Mouse (Mus musculus) hindbrain, postnatal 0 days (tissue): ENCODE results near the gene Ugt2a1. TPM values are rescaled to one million over a fixed set of nuclear protein-coding genes. Genes with fewer than 3 reads are reported as not detected.
"Not testable (repeated sequence)": the region's sequence is repeated elsewhere in the genome, so short reads cannot be mapped to it uniquely, and the experiment has no call there.

Experiments
- ATAC-seq: fragments of 200-750 bp; cut with Nextera tagmentation; 2 replicates; pipeline ENCODE4 v1.8.0; 2017; ENCODE audit warnings: mild to moderate bottlenecking, moderate TSS enrichment, moderate library complexity
- DNase-seq: peaks from one replicate; pipeline ENCODE4 v3.0.0-alpha.2; 2015; ENCODE audit warnings: low spot score
- H3K27ac ChIP-seq: fragments of 300-500 bp; sonication (generic); 2 replicates; pipeline ENCODE4 v1.5.1; 2014; ENCODE audit warnings: mild to moderate bottlenecking
- H3K27me3 ChIP-seq: fragments of 300-500 bp; sonication (generic); 2 replicates; pipeline ENCODE4 v1.6.1; 2014; ENCODE audit warnings: low read length, mixed read lengths; ENCODE audit not compliant: insufficient read depth
- H3K36me3 ChIP-seq: fragments of 300-500 bp; sonication (generic); 2 replicates; pipeline ENCODE4 v1.6.1; 2014; ENCODE audit warnings: low read length, mixed read lengths; ENCODE audit not compliant: insufficient read depth
- H3K4me1 ChIP-seq: fragments of 300-500 bp; sonication (generic); 2 replicates; pipeline ENCODE4 v1.6.1; 2014; ENCODE audit warnings: antibody characterized with exemption, low read length, mixed read lengths; ENCODE audit not compliant: insufficient read depth
- H3K4me2 ChIP-seq: fragments of 300-500 bp; sonication (generic); 2 replicates; pipeline ENCODE4 v1.6.1; 2014; ENCODE audit warnings: low read depth, mild to moderate bottlenecking, low read length, moderate library complexity, mixed read lengths
- H3K4me3 ChIP-seq: fragments of 300-500 bp; sonication (generic); 2 replicates; pipeline ENCODE4 v1.5.1; 2014; ENCODE audit warnings: low read length
- H3K9ac ChIP-seq: fragments of 300-500 bp; sonication (generic); replicated peaks from 2 replicates; pipeline ENCODE4 v1.6.1; 2014; ENCODE audit warnings: mild to moderate bottlenecking, low read length, moderate library complexity, mixed read lengths
- H3K9me3 ChIP-seq: fragments of 300-500 bp; sonication (generic); 2 replicates; pipeline ENCODE4 v1.6.1; 2016; ENCODE audit warnings: low read length, mixed read lengths
- CTCF ChIP-seq: IDR thresholded peaks from 2 replicates; pipeline ENCODE4 v1.5.1; 2016; ENCODE audit warnings: antibody characterized with exemption, control low read depth, low read depth
- WGBS: fragments of 180-500 bp; shearing (Covaris S2); extraction: QIAGEN DNeasy Blood & Tissue Kit; methylation state at CpG from one replicate; pipeline ENCODE4 v1.1.7; 2014; 5-methylcytosine and 5-hydroxymethylcytosine counted together
- polyA plus RNA-seq: library from polyadenylated mRNA; unstranded; fragments of >200 nt; fragmentation: Nextera tagmentation; extraction: Ambion mirVana; gene quantifications from 2 replicates; pipeline ENCODE4 v1.2.1, GENCODE M21; 2015
- total RNA-seq: library from RNA; depleted of rRNA; stranded (reverse); fragments of >200 nt; gene quantifications from 2 replicates; pipeline ENCODE4 v1.2.3, GENCODE M21; 2014; rRNA removed

Ugt2a1 gene
- total RNA-seq (not detected in 2 replicates), polyA plus RNA-seq (not detected in 2 replicates)

- Histone ChIP-seq H3K36me3 (no peaks in the 10 kb centered on the region), H3K27me3 (no peaks in the 10 kb centered on the region), H3K4me1 (no peaks in the 10 kb centered on the region), H3K9ac (no peak within 1 kb of the TSS), H3K27ac (no peak within 1 kb of the TSS), H3K4me2 (no peak within 1 kb of the TSS), H3K4me3 (no peak within 1 kb of the TSS), H3K9me3 (no peaks in the 10 kb centered on the region)
- no peak for TF ChIP-seq CTCF
- no peak for DNase-seq
- 88% methylated on average over 1 of the region's 1 CpGs for WGBS
- no peak for ATAC-seq
These were observed at the start of gene Ugt2a1 for GRCm38 (mm10) chr5:87490771-87491170. Gene Ugt2a1 (minus strand): TSS chr5:87490871.

- DNase-seq (no peak), ATAC-seq (no peak)
- Histone ChIP-seq H3K27ac (no peak within 1 kb of the TSS), H3K4me2 (no peak within 1 kb of the TSS), H3K4me3 (no peak within 1 kb of the TSS), H3K4me1 (no peaks in the 10 kb centered on the region), H3K27me3 (no peaks in the 10 kb centered on the region), H3K36me3 (no peaks in the 10 kb centered on the region), H3K9me3 (no peaks in the 10 kb centered on the region), H3K9ac (no peak within 1 kb of the TSS)
- 99% methylated on average over 2 of the region's 2 CpGs for WGBS
- TF ChIP-seq CTCF = no peak
These were observed 47.4 kb upstream of the Ugt2a1 start, which contains the start of gene Sult1b1 for GRCm38 (mm10) chr5:87538111-87538510. Gene Sult1b1 (minus strand): TSS chr5:87538195.

GRCm38 (mm10) chr5:87535994-87536644 lies 45.4 kb upstream of the Ugt2a1 start:
- Histone ChIP-seq H3K9me3 (no peaks in the 10 kb centered on the region), H3K27me3 (no peaks in the 10 kb centered on the region), H3K27ac (no peak overlapping the region), H3K36me3 (no peaks in the 10 kb centered on the region), H3K4me3 (no peak overlapping the region), H3K4me2 (no peak overlapping the region), H3K9ac (no peak overlapping the region), H3K4me1 (no peaks in the 10 kb centered on the region)
- DNase-seq (no peak), ATAC-seq (no peak)
- no peak for TF ChIP-seq CTCF
- 52% methylated on average over 4 of the region's 4 CpGs for whole genome bisulfite sequencing

DNA sequence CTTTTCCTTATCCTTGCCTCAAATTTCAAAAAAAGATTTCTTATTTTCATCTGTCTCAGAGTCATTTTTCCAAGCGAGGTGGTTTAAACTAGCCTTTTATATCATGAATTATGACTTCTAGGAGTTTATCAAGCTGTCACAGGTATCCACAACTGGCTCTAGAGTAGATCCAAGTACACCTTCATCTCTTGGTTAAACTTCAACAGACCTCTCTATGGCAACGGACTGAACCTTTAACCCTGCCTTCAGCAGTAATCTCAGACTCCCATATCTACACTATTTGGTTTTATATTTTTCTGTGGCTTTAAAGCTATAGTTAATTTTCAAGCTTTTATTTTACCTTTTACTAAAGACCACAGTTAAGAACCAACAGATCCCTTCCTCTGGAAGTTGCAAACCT lies 41.6 kb upstream of the Ugt2a1 start:
- TF ChIP-seq CTCF = no peak
- Histone ChIP-seq H3K27me3 (no peaks in the 10 kb centered on the region), H3K9ac (no peak overlapping the region), H3K4me1 (no peaks in the 10 kb centered on the region), H3K4me3 (no peak overlapping the region), H3K36me3 (no peaks in the 10 kb centered on the region), H3K27ac (no peak overlapping the region), H3K4me2 (no peak overlapping the region), H3K9me3 (no peaks in the 10 kb centered on the region)
- 78% methylated on average over 2 of the region's 2 CpGs for WGBS
- ATAC-seq (no peak), DNase-seq (no peak)

DNA sequence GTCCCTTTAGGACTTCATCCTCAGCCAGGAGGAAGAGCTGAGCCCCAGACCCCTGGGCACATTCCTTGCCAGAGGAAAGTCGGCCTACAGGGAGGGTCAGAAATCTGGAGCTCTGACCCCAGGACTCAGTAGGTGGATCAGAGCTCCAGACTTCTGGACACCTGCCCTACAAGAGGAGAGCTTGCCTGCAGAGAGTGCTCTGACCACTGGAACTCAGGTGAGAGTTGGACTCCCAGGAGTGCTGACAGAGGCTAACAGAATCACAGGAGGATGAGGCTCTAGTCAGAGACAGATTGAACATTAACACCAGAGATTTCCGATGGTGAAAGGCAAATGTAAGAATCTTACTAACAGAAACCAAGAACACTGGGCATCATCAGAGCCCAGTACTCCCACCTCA lies 32.9 kb upstream of the Ugt2a1 start:
- not testable (repeated sequence) for ATAC-seq, DNase-seq, H3K4me3 ChIP-seq, H3K27me3 ChIP-seq, H3K9me3 ChIP-seq, H3K27ac ChIP-seq, H3K36me3 ChIP-seq, H3K4me2 ChIP-seq, H3K9ac ChIP-seq, H3K4me1 ChIP-seq
- WGBS = 92% methylated on average over 2 of the region's 2 CpGs

GRCm38 (mm10) chr5:87505776-87506458 lies 15.2 kb upstream of the Ugt2a1 start:
- no peaks in the 10 kb centered on the region for H3K4me1 ChIP-seq
- DNase-seq (no peak), ATAC-seq (no peak)
- no peak overlapping the region for H3K9ac ChIP-seq
- TF ChIP-seq CTCF = no peak
- H3K9me3 ChIP-seq = no peaks in the 10 kb centered on the region
- H3K27me3 ChIP-seq = no peaks in the 10 kb centered on the region
- H3K36me3 ChIP-seq = no peaks in the 10 kb centered on the region
- no peak overlapping the region for H3K4me3 ChIP-seq
- no peak overlapping the region for H3K4me2 ChIP-seq
- no peak overlapping the region for H3K27ac ChIP-seq
- 57% methylated on average over 4 of the region's 4 CpGs for WGBS

- no peak overlapping the region for H3K27ac ChIP-seq
- no peak for TF ChIP-seq CTCF
- no peak overlapping the region for H3K9ac ChIP-seq
- ATAC-seq = no peak
- H3K4me3 ChIP-seq = no peak overlapping the region
- no peak for DNase-seq
- H3K4me2 ChIP-seq = no peak overlapping the region
- H3K4me1 ChIP-seq = no peaks in the 10 kb centered on the region
- no peaks in the 10 kb centered on the region for H3K9me3 ChIP-seq
- 70% methylated on average over 1 of the region's 1 CpGs for WGBS
- H3K36me3 ChIP-seq = no peaks in the 10 kb centered on the region
- no peaks in the 10 kb centered on the region for H3K27me3 ChIP-seq
These were observed 12.0 kb upstream of the Ugt2a1 start for GRCm38 (mm10) chr5:87502687-87503086.
